Mouse (Mus musculus): ENCODE results near the gene Eif4a2. TPM values are rescaled to one million over a fixed set of nuclear protein-coding genes. Genes with fewer than 3 reads are reported as not detected.

Eif4a2 gene
- total RNA-seq, 2 experiments from 2014 or later = 380 to 417 TPM

GRCm38 (mm10) chr16:23130303-23130702, 23.1 kb downstream of the Eif4a2 start:
- intact Hi-C loops (cut with DNase I) = no loop called here
- DNase-seq = no peak

- no peak for DNase-seq
- intact Hi-C loops (cut with DNase I) = no loop called here
Observed at GRCm38 (mm10) chr16:23132336-23132735, 25.1 kb downstream of the Eif4a2 start.

- no peak for DNase-seq
- intact Hi-C loops (cut with DNase I) = loop anchor here (1.0 to 2.0 kb wide), 2 partner anchors 47 to 259 kb away; no protein-coding TSS in a partner anchor
Observed at GRCm38 (mm10) chr16:23135421-23136149, 28.3 kb downstream of the Eif4a2 start.

- intact Hi-C loops (cut with DNase I) = no loop called here
- DNase-seq = no peak
Observed at GRCm38 (mm10) chr16:23136406-23136970, 29.2 kb downstream of the Eif4a2 start.

- intact Hi-C loops (cut with DNase I) = no loop called here
- DNase-seq = no peak
Observed at GRCm38 (mm10) chr16:23140911-23141310, 33.7 kb downstream of the Eif4a2 start.

GRCm38 (mm10) chr16:23144326-23144725, 37.1 kb downstream of the Eif4a2 start:
- DNase-seq = no peak
- intact Hi-C loops (cut with DNase I) = no loop called here

GRCm38 (mm10) chr16:23145211-23145610, 38.0 kb downstream of the Eif4a2 start:
- intact Hi-C loops (cut with DNase I) = no loop called here
- DNase-seq = no peak

GRCm38 (mm10) chr16:23146280-23146679, 39.0 kb downstream of the Eif4a2 start, which contains the start of gene Adipoq:
TSS of gene Adipoq (plus strand) at chr16:23146536.
- intact Hi-C loops (cut with DNase I) = no loop called here
- no peak for DNase-seq

- intact Hi-C loops (cut with DNase I) = no loop called here
- DNase-seq = no peak
Observed at GRCm38 (mm10) chr16:23148936-23149335, 41.7 kb downstream of the Eif4a2 start.

- intact Hi-C loops (cut with DNase I) = no loop called here
- DNase-seq = no peak
Observed at GRCm38 (mm10) chr16:23149396-23149795, 42.2 kb downstream of the Eif4a2 start.

GRCm38 (mm10) chr16:23151423-23151822, 44.2 kb downstream of the Eif4a2 start:
- intact Hi-C loops (cut with DNase I) = loop anchor here (5.0 kb wide), 2 partner anchors 181 to 251 kb away; no protein-coding TSS in a partner anchor
- DNase-seq = no peak

- intact Hi-C loops (cut with DNase I) = loop anchor here (5.0 kb wide), 2 partner anchors 178 to 248 kb away; no protein-coding TSS in a partner anchor
- no peak for DNase-seq
Observed at GRCm38 (mm10) chr16:23154261-23154660, 47.0 kb downstream of the Eif4a2 start.

GRCm38 (mm10) chr16:23157013-23157412, 49.8 kb downstream of the Eif4a2 start:
- intact Hi-C loops (cut with DNase I) = loop anchor here (5.0 kb wide), 1 partner anchor 65 kb away; the partner anchor contains the start of gene St6gal1
- no peak for DNase-seq

GRCm38 (mm10) chr16:23158292-23158691, 51.0 kb downstream of the Eif4a2 start:
- intact Hi-C loops (cut with DNase I) = loop anchor here (5.0 kb wide), 1 partner anchor 64 kb away; the partner anchor contains the start of gene St6gal1
- DNase-seq = no peak

- intact Hi-C loops (cut with DNase I) = loop anchor here (5.0 kb wide), 1 partner anchor 63 kb away; the partner anchor contains the start of gene St6gal1
- no peak for DNase-seq
Observed at GRCm38 (mm10) chr16:23158957-23159356, 51.7 kb downstream of the Eif4a2 start.

GRCm38 (mm10) chr16:23159749-23160148, 52.5 kb downstream of the Eif4a2 start:
- DNase-seq = no peak
- intact Hi-C loops (cut with DNase I) = loop anchor here (5.0 kb wide), 1 partner anchor 63 kb away; the partner anchor contains the start of gene St6gal1

- intact Hi-C loops (cut with DNase I) = no loop called here
- no peak for DNase-seq
Observed at GRCm38 (mm10) chr16:23162116-23162515, 54.9 kb downstream of the Eif4a2 start.

Measured in gastrocnemius, postnatal 36 days (tissue).